8 mouse cellular contexts compared by ENCODE assay signal in genomic region chr19:5367455-5367854, GRCm38 (mm10). TPM values are rescaled to one million over a fixed set of nuclear protein-coding genes. Genes with fewer than 3 reads are reported as not detected.
DNase-seq lines count a peak whose midpoint lies in the region; ATAC-seq and TF ChIP-seq lines count a peak whose summit lies in the region.

No protein-coding gene starts in this region.

- peaks cover 10% of the 10 kb centered on the region for H3K4me1 ChIP-seq in heart, adult 2 months (ENCODE audit: control insufficient read depth, insufficient read depth, low read length)
- peaks cover 24% of the 10 kb centered on the region for H3K4me1 ChIP-seq in embryonic facial prominence, embryonic 15.5 days
- H3K4me1 ChIP-seq in liver, embryonic 11.5 days (replicated peaks; ENCODE audit: control insufficient read depth, insufficient read depth, low read length), result peaks cover 17% of the 10 kb centered on the region
- peaks cover 16% of the 10 kb centered on the region for H3K4me1 ChIP-seq in stomach, embryonic 16.5 days (ENCODE audit: control insufficient read depth, insufficient read depth, low read length)

- 9% methylated on average over 11 of the region's 11 CpGs for WGBS in heart, adult 2 months
- WGBS in embryonic facial prominence, embryonic 15.5 days, result 11% methylated on average over 11 of the region's 11 CpGs
- WGBS in liver, embryonic 11.5 days, result 8% methylated on average over 11 of the region's 11 CpGs
- 9% methylated on average over 11 of the region's 11 CpGs for WGBS in stomach, embryonic 16.5 days

- no peaks in the 10 kb centered on the region for H3K9me3 ChIP-seq in embryonic facial prominence, embryonic 15.5 days (replicated peaks)
- H3K9me3 ChIP-seq in liver, embryonic 11.5 days (ENCODE audit: control insufficient read depth, low read length), result no peaks in the 10 kb centered on the region
- H3K9me3 ChIP-seq in stomach, embryonic 16.5 days (replicated peaks; ENCODE audit: control insufficient read depth, low read length), result no peaks in the 10 kb centered on the region

- no peaks in the 10 kb centered on the region for H3K36me3 ChIP-seq in heart, adult 2 months (ENCODE audit: control insufficient read depth, insufficient read depth, low read length)
- H3K36me3 ChIP-seq in C2C12 (ENCODE audit: control insufficient read depth, insufficient read depth), result peaks cover 67% of the 10 kb centered on the region
- H3K36me3 ChIP-seq in embryonic facial prominence, embryonic 15.5 days, result peaks cover 55% of the 10 kb centered on the region
- H3K36me3 ChIP-seq in liver, embryonic 11.5 days (ENCODE audit: control insufficient read depth, insufficient read depth, low read length), result peaks cover 50% of the 10 kb centered on the region
- H3K36me3 ChIP-seq in stomach, embryonic 16.5 days (ENCODE audit: control insufficient read depth, insufficient read depth, low read length), result peaks cover 14% of the 10 kb centered on the region

- intact Hi-C loops in heart, adult 2 months (cut with DNase I), result loop anchor here (2.0 kb wide), 2 partner anchors 61 to 119 kb away; no protein-coding TSS in a partner anchor

- TF ChIP-seq CTCF in heart, adult 2 months (IDR thresholded peaks at IDR 0.05), result peak; percentile 42
- TF ChIP-seq CTCF in C2C12 (IDR thresholded peaks at IDR 0.05; ENCODE audit: control insufficient read depth, insufficient read depth, insufficient read length), result no peak

- no peak for DNase-seq in heart, adult 2 months
- no peak for DNase-seq in heart, adult 18-20 months
- DNase-seq in liver, embryonic 11.5 days (ENCODE audit: low spot score), result no peak
- no peak for DNase-seq in right cerebral cortex, postnatal 4 days
- no peak for DNase-seq in kidney, adult 18-20 months

- peak overlapping the region; percentile 91 for H3K4me3 ChIP-seq in heart, adult 2 months
- H3K4me3 ChIP-seq in C2C12 (ENCODE audit: insufficient read depth, poor library complexity, severe bottlenecking), result peak overlapping the region; percentile 100
- H3K4me3 ChIP-seq in embryonic facial prominence, embryonic 15.5 days (replicated peaks), result peak overlapping the region; percentile 95
- H3K4me3 ChIP-seq in liver, embryonic 11.5 days (ENCODE audit: low read depth, low read length), result peak overlapping the region; percentile 88
- peak overlapping the region; percentile 70 for H3K4me3 ChIP-seq in stomach, embryonic 16.5 days (replicated peaks; ENCODE audit: low read length)

- TF ChIP-seq POLR2A in heart, adult 2 months (IDR thresholded peaks at IDR 0.05; ENCODE audit: insufficient read depth, low read depth, low read length), result no peak

- peaks cover 49% of the 10 kb centered on the region for H3K79me3 ChIP-seq in C2C12 (ENCODE audit: low read depth)

- peak overlapping the region; percentile 90 for H3K4me2 ChIP-seq in embryonic facial prominence, embryonic 15.5 days (replicated peaks)
- H3K4me2 ChIP-seq in liver, embryonic 11.5 days, result peak overlapping the region; percentile 98
- H3K4me2 ChIP-seq in stomach, embryonic 16.5 days (ENCODE audit: low read depth, low read length), result peak overlapping the region; percentile 80

- no peaks in the 10 kb centered on the region for H3K27me3 ChIP-seq in heart, adult 2 months (ENCODE audit: control insufficient read depth, insufficient read depth, low read length)
- no peaks in the 10 kb centered on the region for H3K27me3 ChIP-seq in C2C12 (ENCODE audit: control insufficient read depth, insufficient read depth, insufficient read length)
- H3K27me3 ChIP-seq in embryonic facial prominence, embryonic 15.5 days, result no peaks in the 10 kb centered on the region
- H3K27me3 ChIP-seq in liver, embryonic 11.5 days (replicated peaks; ENCODE audit: control insufficient read depth, insufficient read depth, low read length), result no peaks in the 10 kb centered on the region
- no peaks in the 10 kb centered on the region for H3K27me3 ChIP-seq in stomach, embryonic 16.5 days (ENCODE audit: control insufficient read depth, insufficient read depth, low read length)

- peak overlapping the region; percentile 91 for H3K27ac ChIP-seq in heart, adult 2 months
- peak overlapping the region; percentile 98; the same call in 1 of the 2 replicates for H3K27ac ChIP-seq in embryonic facial prominence, embryonic 15.5 days (replicated peaks)
- peak overlapping the region; percentile 92 for H3K27ac ChIP-seq in liver, embryonic 11.5 days (ENCODE audit: low read depth, low read length)
- H3K27ac ChIP-seq in stomach, embryonic 16.5 days (ENCODE audit: low read length), result peak overlapping the region; percentile 96; the same call in 1 of the 2 replicates

- H3ac ChIP-seq in C2C12 (ENCODE audit: control insufficient read depth, insufficient read length, low read depth), result peak overlapping the region; percentile 87

- H3K79me2 ChIP-seq in heart, adult 2 months (replicated peaks; ENCODE audit: control insufficient read depth, insufficient read depth, low read length), result peaks cover 6% of the 10 kb centered on the region
- H3K79me2 ChIP-seq in C2C12 (ENCODE audit: control insufficient read depth, insufficient read depth), result peaks cover 79% of the 10 kb centered on the region

- no peak for TF ChIP-seq EP300 in heart, adult 2 months (IDR thresholded peaks at IDR 0.05; ENCODE audit: insufficient read depth, low read depth, low read length)

- ATAC-seq in embryonic facial prominence, embryonic 15.5 days (ENCODE audit: insufficient number of reproducible peaks, low FRiP score, low TSS enrichment, low read depth), result no peak
- ATAC-seq in liver, embryonic 11.5 days (replicated peaks; ENCODE audit: low FRiP score), result no peak
- ATAC-seq in stomach, embryonic 16.5 days (ENCODE audit: insufficient read depth, low FRiP score), result no peak

- H3K9ac ChIP-seq in heart, adult 2 months (ENCODE audit: low read depth, low read length), result peak overlapping the region; percentile 83
- H3K9ac ChIP-seq in embryonic facial prominence, embryonic 15.5 days, result peak overlapping the region; percentile 86
- H3K9ac ChIP-seq in liver, embryonic 11.5 days (ENCODE audit: low read depth, low read length), result peak overlapping the region; percentile 96
- H3K9ac ChIP-seq in stomach, embryonic 16.5 days (ENCODE audit: low read length), result peak overlapping the region; percentile 90

TF ChIP-seq in C2C12, 6 proteins besides CTCF, POLR2A, EP300 and RAD21:
- TF ChIP-seq FOSL1 (IDR thresholded peaks at IDR 0.05; ENCODE audit: insufficient read depth, low read length, poor library complexity, severe bottlenecking) (no peak), MYOG (IDR thresholded peaks at IDR 0.05; ENCODE audit: control insufficient read depth, extremely low read depth, insufficient read length) (no peak), CEBPB (IDR thresholded peaks at IDR 0.05; ENCODE audit: low read depth) (no peak), MAX (IDR thresholded peaks at IDR 0.05) (no peak), MYOD1 (IDR thresholded peaks at IDR 0.05; ENCODE audit: control insufficient read depth, insufficient read length, low read depth) (no peak), USF1 (IDR thresholded peaks at IDR 0.05; ENCODE audit: low read depth) (no peak)

RNA-seq across cellular contexts. Expression of gene Banf1, which starts 0.5 kb away (rescaled TPM):
- 100 to 1,000 TPM; 113 to 133 TPM for total RNA-seq in heart, adult 2 months (2021)
- polyA plus RNA-seq in heart, adult 2 months (2012; rRNA removed), result 148 and 173 TPM in 2 replicates
- 100 to 1,000 TPM; 121 to 125 TPM for total RNA-seq in heart, adult 18-20 months (2021)
- 506 TPM for polyA plus RNA-seq in C2C12 (2012; fragmentation: generic; extraction: Trizol)
- polyA plus RNA-seq in embryonic facial prominence, embryonic 15.5 days (2015; fragmentation: Nextera tagmentation; extraction: Ambion mirVana), result 399 and 402 TPM in 2 replicates
- polyA plus RNA-seq in liver, embryonic 11.5 days (2014; fragmentation: Nextera tagmentation; extraction: Ambion mirVana), result 601 and 643 TPM in 2 replicates
- 377 and 400 TPM in 2 replicates for polyA plus RNA-seq in stomach, embryonic 16.5 days (2015; fragmentation: Nextera tagmentation; extraction: Ambion mirVana)

RNA-seq across cellular contexts. Expression of gene Eif1ad, which starts 0.9 kb away (rescaled TPM):
- 10 to 100 TPM; 16.3 to 19.5 TPM for total RNA-seq in heart, adult 2 months (2021)
- polyA plus RNA-seq in heart, adult 2 months (2012; rRNA removed), result 18.5 and 28.1 TPM in 2 replicates
- total RNA-seq in heart, adult 18-20 months (2021), result 10 to 100 TPM; 18.8 to 19.7 TPM
- 48.5 TPM for polyA plus RNA-seq in C2C12 (2012; fragmentation: generic; extraction: Trizol)
- polyA plus RNA-seq in embryonic facial prominence, embryonic 15.5 days (2015; fragmentation: Nextera tagmentation; extraction: Ambion mirVana), result 48.6 and 55.1 TPM in 2 replicates
- polyA plus RNA-seq in liver, embryonic 11.5 days (2014; fragmentation: Nextera tagmentation; extraction: Ambion mirVana), result 72.9 and 76.5 TPM in 2 replicates
- 45.8 and 52.1 TPM in 2 replicates for polyA plus RNA-seq in stomach, embryonic 16.5 days (2015; fragmentation: Nextera tagmentation; extraction: Ambion mirVana)

RNA-seq across cellular contexts. Expression of gene Cst6, which starts 18.1 kb away (rescaled TPM):
- 10 to 100 TPM; 10.9 to 16.8 TPM for total RNA-seq in heart, adult 2 months (2021)
- polyA plus RNA-seq in heart, adult 2 months (2012; rRNA removed), result 5.7 and 10.4 TPM in 2 replicates
- 10 to 100 TPM; 17.3 to 21.4 TPM for total RNA-seq in heart, adult 18-20 months (2021)
- 85.8 TPM for polyA plus RNA-seq in C2C12 (2012; fragmentation: generic; extraction: Trizol)
- polyA plus RNA-seq in embryonic facial prominence, embryonic 15.5 days (2015; fragmentation: Nextera tagmentation; extraction: Ambion mirVana), result 67.9 and 76.8 TPM in 2 replicates
- not detected in 2 replicates for polyA plus RNA-seq in liver, embryonic 11.5 days (2014; fragmentation: Nextera tagmentation; extraction: Ambion mirVana)
- polyA plus RNA-seq in stomach, embryonic 16.5 days (2015; fragmentation: Nextera tagmentation; extraction: Ambion mirVana), result 28.3 and 42.3 TPM in 2 replicates

RNA-seq across cellular contexts. Expression of gene Sart1, which starts 21.0 kb away (rescaled TPM):
- 10 to 100 TPM; 47.3 to 51.8 TPM for total RNA-seq in heart, adult 2 months (2021)
- polyA plus RNA-seq in heart, adult 2 months (2012; rRNA removed), result 10.6 and 22.1 TPM in 2 replicates
- 10 to 100 TPM; 47.8 to 48.1 TPM for total RNA-seq in heart, adult 18-20 months (2021)
- 68.5 TPM for polyA plus RNA-seq in C2C12 (2012; fragmentation: generic; extraction: Trizol)
- polyA plus RNA-seq in embryonic facial prominence, embryonic 15.5 days (2015; fragmentation: Nextera tagmentation; extraction: Ambion mirVana), result 81.5 and 83.5 TPM in 2 replicates
- polyA plus RNA-seq in liver, embryonic 11.5 days (2014; fragmentation: Nextera tagmentation; extraction: Ambion mirVana), result 62.7 and 73.3 TPM in 2 replicates
- polyA plus RNA-seq in stomach, embryonic 16.5 days (2015; fragmentation: Nextera tagmentation; extraction: Ambion mirVana), result 54.1 and 56.4 TPM in 2 replicates

RNA-seq across cellular contexts. Expression of gene Catsper1, which starts 31.9 kb away (rescaled TPM):
- total RNA-seq in heart, adult 2 months (2021), result not detected
- 0.16 TPM in 1 of 2 replicates, not detected in the other for polyA plus RNA-seq in heart, adult 2 months (2012; rRNA removed)
- total RNA-seq in heart, adult 18-20 months (2021), result not detected
- not detected for polyA plus RNA-seq in C2C12 (2012; fragmentation: generic; extraction: Trizol)
- polyA plus RNA-seq in embryonic facial prominence, embryonic 15.5 days (2015; fragmentation: Nextera tagmentation; extraction: Ambion mirVana), result not detected in 2 replicates
- not detected in 2 replicates for polyA plus RNA-seq in liver, embryonic 11.5 days (2014; fragmentation: Nextera tagmentation; extraction: Ambion mirVana)
- polyA plus RNA-seq in stomach, embryonic 16.5 days (2015; fragmentation: Nextera tagmentation; extraction: Ambion mirVana), result not detected in 2 replicates
